Mouse (Mus musculus) kidney, adult 9 months (tissue): ENCODE measurements at regions not wholly inside any gene's neighbourhood (a gene's known extent, or its start where the extent isn't known, plus 50 kb on each side); places are given as distances from the start of the nearest gene placed in this dataset.
"Not testable (repeated sequence)": the region's sequence is repeated elsewhere in the genome, so short reads cannot be mapped to it uniquely, and the experiment has no call there.

Experiments used
- DNase-seq: peaks from one replicate; pipeline ENCODE4 v3.0.0; 2022

DNA sequence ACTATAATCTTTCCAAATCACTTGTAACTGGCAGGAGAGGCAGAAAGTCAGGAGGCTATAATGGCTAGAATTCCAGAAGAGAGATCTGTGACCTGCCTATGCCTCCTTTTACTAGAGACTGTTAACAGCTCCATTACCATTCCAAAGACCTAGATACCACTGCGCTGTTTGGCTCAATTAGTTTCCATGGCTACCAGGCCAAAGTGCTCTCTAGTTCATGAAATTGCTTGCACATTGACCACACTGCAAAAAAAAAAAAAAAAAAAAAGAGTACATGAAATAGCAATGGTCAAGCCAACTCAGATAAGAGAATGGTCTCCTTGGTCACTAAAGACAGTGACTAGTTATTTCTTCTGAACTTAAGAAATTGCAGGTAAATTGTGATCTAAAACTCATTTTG, 366.5 kb upstream of the Grid2 start:
- DNase-seq, result peak; percentile 26

DNA sequence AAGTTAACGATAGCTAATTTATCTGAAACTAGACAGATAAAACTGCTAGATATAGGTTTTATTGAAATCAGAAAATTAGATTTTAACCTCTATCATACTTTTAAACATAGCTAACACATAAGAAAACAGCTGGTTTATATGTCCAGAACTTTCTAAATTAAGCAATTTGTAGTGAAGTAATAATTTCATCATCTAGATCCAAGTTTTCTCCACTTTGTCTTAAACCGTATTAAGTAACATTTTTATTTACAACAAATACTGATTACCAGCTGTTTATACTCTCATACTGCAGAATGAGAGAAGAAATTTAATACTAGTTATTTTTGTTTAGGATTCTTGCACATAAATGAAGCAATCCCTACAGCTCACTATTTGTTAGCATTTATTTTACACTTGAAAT, 342.9 kb upstream of the Grid2 start:
- DNase-seq, result no peak

DNA sequence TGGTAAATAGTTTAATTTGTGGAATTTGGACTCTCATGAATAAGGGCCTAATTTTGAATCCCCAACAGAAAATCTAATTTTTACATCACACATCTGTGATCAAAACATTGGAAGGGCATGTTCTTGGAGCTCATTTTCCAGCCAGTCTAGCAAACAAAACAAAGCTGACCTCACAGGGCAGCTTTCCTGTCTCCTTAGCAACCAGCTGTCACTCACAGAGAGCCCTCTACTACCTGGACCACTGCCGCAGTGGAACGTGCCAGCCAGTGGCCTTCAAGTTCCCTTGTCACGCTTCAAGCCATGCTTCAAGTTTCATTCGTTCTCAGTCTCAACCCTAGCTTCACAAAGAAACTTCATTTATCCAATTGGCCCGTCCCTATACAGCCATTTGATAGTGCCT, 338.6 kb upstream of the Grid2 start:
- not testable (repeated sequence) for DNase-seq

GRCm38 (mm10) chr6:62917956-62918355, 337.7 kb upstream of the Grid2 start:
- no peak for DNase-seq

GRCm38 (mm10) chr6:62919092-62919491, 336.6 kb upstream of the Grid2 start:
- no peak for DNase-seq
